Mouse (Mus musculus) lung, embryonic 16.5 days (tissue): ENCODE results near the gene Tmem102. TPM values are rescaled to one million over a fixed set of nuclear protein-coding genes. Genes with fewer than 3 reads are reported as not detected.

Experiments used
- ATAC-seq: fragments of 200-750 bp; cut with Nextera tagmentation; 2 replicates; pipeline ENCODE4 v1.8.0; 2017; ENCODE audit warnings: low read depth, mild to moderate bottlenecking, moderate library complexity
- H3K27ac ChIP-seq: fragments of 300-500 bp; sonication (generic); 2 replicates; pipeline ENCODE4 v1.5.1; 2014; ENCODE audit warnings: mild to moderate bottlenecking, control low read depth, low read length
- H3K27me3 ChIP-seq: fragments of 300-500 bp; sonication (generic); 2 replicates; pipeline ENCODE4 v1.6.1; 2014; ENCODE audit warnings: low read depth, low read length, mixed read lengths; ENCODE audit not compliant: control insufficient read depth, insufficient read depth
- H3K36me3 ChIP-seq: fragments of 300-500 bp; sonication (generic); 2 replicates; pipeline ENCODE4 v1.6.1; 2014; ENCODE audit warnings: low read length; ENCODE audit not compliant: control insufficient read depth, insufficient read depth
- H3K4me1 ChIP-seq: fragments of 300-500 bp; sonication (generic); replicated peaks from 2 replicates; pipeline ENCODE4 v1.6.1; 2014; ENCODE audit warnings: low read length, mixed read lengths; ENCODE audit not compliant: control insufficient read depth, insufficient read depth
- H3K4me2 ChIP-seq: fragments of 300-500 bp; sonication (generic); 2 replicates; pipeline ENCODE4 v1.6.1; 2014; ENCODE audit warnings: low read depth, low read length, control low read depth
- H3K4me3 ChIP-seq: fragments of 300-500 bp; sonication (generic); 2 replicates; pipeline ENCODE4 v1.5.1; 2014; ENCODE audit warnings: mild to moderate bottlenecking, low read length, control low read depth
- H3K9ac ChIP-seq: fragments of 300-500 bp; sonication (generic); 2 replicates; pipeline ENCODE4 v1.6.1; 2014; ENCODE audit warnings: low read length, control low read depth
- H3K9me3 ChIP-seq: fragments of 300-500 bp; sonication (generic); 2 replicates; pipeline ENCODE4 v1.6.1; 2016; ENCODE audit warnings: low read length; ENCODE audit not compliant: control insufficient read depth
- WGBS: fragments of 180-500 bp; shearing (Covaris S2); extraction: QIAGEN DNeasy Blood & Tissue Kit; methylation state at CpG from one replicate; pipeline ENCODE4 v1.1.7; 2014; 5-methylcytosine and 5-hydroxymethylcytosine counted together
- polyA plus RNA-seq: library from polyadenylated mRNA; unstranded; fragments of >200 nt; fragmentation: Nextera tagmentation; extraction: Ambion mirVana; gene quantifications from 2 replicates; pipeline ENCODE4 v1.2.1, GENCODE M21; 2015

Gene Tmem102
- polyA plus RNA-seq, 1 experiment from 2014 or later, result 6.5 TPM

- H3K4me3 ChIP-seq, result peak overlapping the region; percentile 48
- H3K9ac ChIP-seq, result peak overlapping the region; percentile 76
- ATAC-seq, result no peak
- H3K4me1 ChIP-seq, result peaks cover 33% of the 10 kb centered on the region
- H3K27ac ChIP-seq, result peak overlapping the region; percentile 36; the same call in 1 of the 2 replicates
- H3K27me3 ChIP-seq, result peaks cover 15% of the 10 kb centered on the region
- H3K9me3 ChIP-seq, result no peaks in the 10 kb centered on the region
- H3K4me2 ChIP-seq, result peak overlapping the region; percentile 88
- peaks cover 2% of the 10 kb centered on the region; the same call in 1 of the 2 replicates for H3K36me3 ChIP-seq
- WGBS, result 52% methylated on average over 8 of the region's 8 CpGs
These were observed 28.1 kb upstream of the Tmem102 start for GRCm38 (mm10) chr11:69833554-69833953.

DNA sequence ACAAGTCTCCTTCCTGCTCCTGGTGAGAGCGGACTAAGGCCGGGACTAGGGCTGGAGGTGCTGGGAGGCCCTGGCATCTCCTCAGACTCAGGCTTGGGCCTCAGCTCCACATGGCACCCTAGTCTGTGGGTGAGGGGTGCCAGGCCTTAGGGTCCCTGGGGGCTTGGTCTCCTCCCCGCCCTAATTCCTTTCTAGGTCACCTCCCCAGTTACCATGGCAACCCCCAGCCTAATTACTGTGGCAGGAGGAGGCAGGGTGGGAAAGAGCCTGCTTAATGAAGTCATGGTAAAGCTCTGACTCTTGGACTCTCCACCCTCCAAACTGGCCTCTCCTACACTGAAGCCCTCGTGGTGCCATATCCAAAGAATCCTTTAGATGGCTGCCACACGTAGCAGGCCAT lies 23.4 kb upstream of the Tmem102 start:
- no peaks in the 10 kb centered on the region for H3K9me3 ChIP-seq
- H3K4me1 ChIP-seq, result peaks cover 4% of the 10 kb centered on the region
- H3K27ac ChIP-seq, result no peak overlapping the region
- no peak for ATAC-seq
- H3K4me2 ChIP-seq, result no peak overlapping the region
- no peak overlapping the region for H3K9ac ChIP-seq
- H3K36me3 ChIP-seq, result peaks cover 19% of the 10 kb centered on the region; the same call in 1 of the 2 replicates
- H3K4me3 ChIP-seq, result no peak overlapping the region
- WGBS, result 74% methylated on average over 5 of the region's 5 CpGs
- H3K27me3 ChIP-seq, result peaks cover 4% of the 10 kb centered on the region; the same call in 1 of the 2 replicates

GRCm38 (mm10) chr11:69823456-69823855 lies 18.0 kb upstream of the Tmem102 start:
- no peaks in the 10 kb centered on the region for H3K4me1 ChIP-seq
- H3K9ac ChIP-seq, result no peak overlapping the region
- H3K4me3 ChIP-seq, result no peak overlapping the region
- ATAC-seq, result no peak
- no peaks in the 10 kb centered on the region for H3K27me3 ChIP-seq
- no peak overlapping the region for H3K4me2 ChIP-seq
- no peaks in the 10 kb centered on the region for H3K9me3 ChIP-seq
- no peak overlapping the region for H3K27ac ChIP-seq
- 65% methylated on average over 2 of the region's 2 CpGs for WGBS
- peaks cover 17% of the 10 kb centered on the region; the same call in 1 of the 2 replicates for H3K36me3 ChIP-seq

GRCm38 (mm10) chr11:69822080-69822479 lies 16.7 kb upstream of the Tmem102 start, which contains the start of gene Spem1:
TSS of gene Spem1 (minus strand) at chr11:69822180.
- Histone ChIP-seq H3K27me3 (no peaks in the 10 kb centered on the region), H3K4me3 (no peak within 1 kb of the TSS), H3K27ac (no peak within 1 kb of the TSS), H3K9ac (no peak within 1 kb of the TSS), H3K36me3 (peaks cover 10% of the 10 kb centered on the region; the same call in 1 of the 2 replicates), H3K9me3 (0 out of 2 replicates have a peak, but pooled peaks cover 2% of the 10 kb centered on the region), H3K4me2 (no peak within 1 kb of the TSS), H3K4me1 (no peaks in the 10 kb centered on the region)
- WGBS, result 78% methylated on average over 3 of the region's 3 CpGs
- no peak for ATAC-seq

- H3K4me3 ChIP-seq, result no peak overlapping the region
- no peak for ATAC-seq
- H3K4me1 ChIP-seq, result no peaks in the 10 kb centered on the region
- no peak overlapping the region for H3K4me2 ChIP-seq
- 86% methylated on average over 8 of the region's 8 CpGs for WGBS
- H3K9me3 ChIP-seq, result 0 out of 2 replicates have a peak, but pooled peaks cover 2% of the 10 kb centered on the region
- H3K36me3 ChIP-seq, result no peaks in the 10 kb centered on the region
- H3K27me3 ChIP-seq, result no peaks in the 10 kb centered on the region
- H3K27ac ChIP-seq, result no peak overlapping the region
- H3K9ac ChIP-seq, result no peak overlapping the region
These were observed 13.4 kb upstream of the Tmem102 start for GRCm38 (mm10) chr11:69818871-69819270.

DNA sequence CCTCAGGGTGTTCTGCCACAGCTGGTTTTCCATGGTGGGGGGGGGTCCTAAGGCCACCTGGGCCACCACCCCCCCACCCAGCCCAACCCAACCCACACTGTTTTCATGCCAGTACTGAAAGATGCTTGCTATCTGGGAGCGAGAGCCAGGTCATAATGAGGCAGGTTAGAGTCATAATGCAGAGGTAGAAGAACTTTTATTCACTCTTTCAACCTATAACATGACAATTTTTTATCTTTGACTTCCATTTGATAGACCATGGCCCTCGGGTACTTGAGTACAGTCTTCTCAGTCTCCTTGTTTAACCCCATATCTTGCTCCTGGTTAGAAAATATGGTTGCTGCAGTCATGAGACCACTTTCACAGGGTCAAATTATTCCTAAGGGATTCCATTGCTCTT lies 12.9 kb upstream of the Tmem102 start, which contains the start of gene Spem2:
Gene Spem2, minus strand, starts transcription at position 101 of the 400 bp plus-strand sequence.
- ATAC-seq, result no peak
- Histone ChIP-seq H3K27ac (no peak within 1 kb of the TSS), H3K4me3 (no peak within 1 kb of the TSS), H3K9ac (no peak within 1 kb of the TSS), H3K27me3 (no peaks in the 10 kb centered on the region), H3K36me3 (no peaks in the 10 kb centered on the region), H3K4me2 (no peak within 1 kb of the TSS), H3K9me3 (0 out of 2 replicates have a peak, but pooled peaks cover 2% of the 10 kb centered on the region), H3K4me1 (no peaks in the 10 kb centered on the region)
- WGBS, result 69% methylated on average over 2 of the region's 2 CpGs

DNA sequence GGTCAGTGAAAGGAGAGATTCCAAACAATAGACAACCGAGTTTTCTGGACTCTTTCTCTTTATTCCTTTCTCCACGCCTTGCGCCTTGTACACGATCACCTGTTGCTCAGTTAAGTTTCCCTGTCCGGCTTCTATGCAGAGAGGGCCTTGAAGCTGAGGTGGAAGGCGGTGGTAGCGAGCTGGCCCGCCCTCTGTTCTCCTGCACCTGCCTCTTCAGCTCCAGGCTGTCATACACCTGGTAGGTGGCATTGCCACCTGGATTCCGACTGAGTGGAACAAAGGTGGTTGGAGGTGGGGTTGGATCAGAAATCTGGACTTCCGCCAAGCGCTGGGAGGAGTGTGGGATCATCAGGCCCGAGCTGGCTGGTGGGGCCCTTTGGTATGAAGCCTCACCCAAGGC lies 11.1 kb upstream of the Tmem102 start:
- no peaks in the 10 kb centered on the region for H3K36me3 ChIP-seq
- H3K9ac ChIP-seq, result no peak overlapping the region
- no peak overlapping the region for H3K27ac ChIP-seq
- H3K4me1 ChIP-seq, result no peaks in the 10 kb centered on the region
- no peak for ATAC-seq
- H3K27me3 ChIP-seq, result no peaks in the 10 kb centered on the region
- H3K9me3 ChIP-seq, result 0 out of 2 replicates have a peak, but pooled peaks cover 2% of the 10 kb centered on the region
- no peak overlapping the region for H3K4me2 ChIP-seq
- H3K4me3 ChIP-seq, result no peak overlapping the region
- 85% methylated on average over 12 of the region's 12 CpGs for WGBS

DNA sequence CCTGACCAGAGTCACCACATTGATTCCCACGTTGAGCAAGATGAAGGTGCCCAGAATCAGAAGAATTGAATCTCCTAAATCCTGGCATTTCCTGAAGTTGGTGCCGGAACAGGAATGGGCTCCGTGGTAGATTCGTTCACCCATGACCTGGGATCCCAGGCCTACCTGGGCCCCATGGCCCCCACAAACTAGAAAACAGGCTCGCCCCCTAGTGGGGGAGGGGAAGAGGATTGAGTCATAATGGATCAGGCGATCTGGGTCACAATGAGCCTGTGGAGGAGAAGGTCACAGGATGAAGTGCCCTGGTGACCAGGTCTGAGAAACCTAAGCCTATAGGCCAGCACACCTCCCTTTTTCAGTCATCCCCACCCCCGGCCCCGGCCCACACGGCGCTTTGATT lies 9.7 kb upstream of the Tmem102 start, which contains the start of gene Gm39566:
Gene Gm39566, minus strand, starts transcription at position 144 of the 400 bp plus-strand sequence.
- Histone ChIP-seq H3K4me1 (no peaks in the 10 kb centered on the region), H3K4me3 (no peak within 1 kb of the TSS), H3K27me3 (no peaks in the 10 kb centered on the region), H3K36me3 (no peaks in the 10 kb centered on the region), H3K9ac (no peak within 1 kb of the TSS), H3K4me2 (no peak within 1 kb of the TSS), H3K9me3 (0 out of 2 replicates have a peak, but pooled peaks cover 2% of the 10 kb centered on the region), H3K27ac (no peak within 1 kb of the TSS)
- no peak for ATAC-seq
- 65% methylated on average over 10 of the region's 10 CpGs for WGBS

- H3K4me2 ChIP-seq, result no peak overlapping the region
- no peak overlapping the region for H3K27ac ChIP-seq
- H3K27me3 ChIP-seq, result peaks cover 4% of the 10 kb centered on the region; the same call in 1 of the 2 replicates
- H3K9me3 ChIP-seq, result peaks cover 3% of the 10 kb centered on the region; the same call in 1 of the 2 replicates
- ATAC-seq, result no peak
- H3K4me1 ChIP-seq, result no peaks in the 10 kb centered on the region
- H3K36me3 ChIP-seq, result no peaks in the 10 kb centered on the region
- H3K9ac ChIP-seq, result no peak overlapping the region
- no peak overlapping the region for H3K4me3 ChIP-seq
These were observed 4.9 kb upstream of the Tmem102 start for GRCm38 (mm10) chr11:69810280-69810679.
